12 mouse cellular contexts compared by ENCODE assay signal in the genomic region with DNA sequence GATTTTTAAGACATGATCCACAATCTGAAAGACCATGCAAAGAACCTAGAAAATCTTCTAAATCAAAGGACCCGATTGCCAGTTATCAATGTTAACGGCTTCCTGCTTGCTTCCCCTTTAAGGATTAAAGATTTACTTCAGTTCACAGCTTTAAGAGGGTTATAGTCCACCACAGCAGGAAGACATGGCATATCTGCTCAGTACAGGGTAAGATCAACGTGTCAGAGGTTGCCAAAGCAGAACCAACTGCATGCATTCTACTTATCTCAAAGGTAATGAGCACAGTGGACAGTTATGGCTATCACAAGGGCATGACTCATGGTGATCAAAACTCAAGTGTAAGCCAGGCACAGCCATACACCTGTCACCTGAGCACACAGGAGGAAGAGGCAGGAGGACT. TPM values are rescaled to one million over a fixed set of nuclear protein-coding genes. Genes with fewer than 3 reads are reported as not detected.
DNase-seq lines count a peak whose midpoint lies in the region; ATAC-seq and TF ChIP-seq lines count a peak whose summit lies in the region.
"Had no signal": no experiment of that assay in that cellular context is flagged by ENCODE, and none has a peak within 500 bp of the region (broad histone marks: within the 10 kb centered on the region; RNA-seq: fewer than 3 reads in every experiment).

No protein-coding gene starts in this region.

- peak; percentile 59 for ATAC-seq in common myeloid progenitor, adult 5-6 weeks (replicated peaks; ENCODE audit: low read depth, poor library complexity, severe bottlenecking)
- ATAC-seq in liver, embryonic 14.5 days (ENCODE audit: insufficient read depth) = peak; percentile 33; the same call in 1 of the 2 replicates
- ATAC-seq in stomach, embryonic 15.5 days (ENCODE audit: insufficient read depth, low FRiP score, low read depth) = peak; percentile 74

- H3K36me3 ChIP-seq in liver, embryonic 14.5 days (replicated peaks; ENCODE audit: control insufficient read depth, insufficient read depth, low read depth) = no peaks in the 10 kb centered on the region
- H3K36me3 ChIP-seq in stomach, embryonic 15.5 days = no peaks in the 10 kb centered on the region
- H3K36me3 ChIP-seq: heart, embryonic 13.5 days; limb, embryonic 13.5 days; midbrain, embryonic 12.5 days had no signal

- no peaks in the 10 kb centered on the region for H3K27me3 ChIP-seq in liver, embryonic 14.5 days (ENCODE audit: control insufficient read depth, insufficient read depth, low read length)
- H3K27me3 ChIP-seq in stomach, embryonic 15.5 days (replicated peaks) = no peaks in the 10 kb centered on the region
- H3K27me3 ChIP-seq: heart, embryonic 13.5 days; limb, embryonic 13.5 days; midbrain, embryonic 12.5 days had no signal

- WGBS in liver, embryonic 14.5 days (ENCODE audit: insufficient replicate concordance) = 21% methylated on average over 3 of the region's 3 CpGs
- WGBS in stomach, embryonic 15.5 days = 83% methylated on average over 3 of the region's 3 CpGs

- H3K4me1 ChIP-seq in liver, embryonic 14.5 days (replicated peaks; ENCODE audit: control insufficient read depth in 2 of 2, insufficient read depth in 2 of 2, low read length in 1 of 2) = peaks cover 2 to 37% of the 10 kb centered on the region in 2 experiments; a peak in 3 of 4 replicates
- H3K4me1 ChIP-seq in stomach, embryonic 15.5 days = peaks cover 14% of the 10 kb centered on the region

- no peak for TF ChIP-seq CTCF in layer of hippocampus, adult 2 months (conservative IDR thresholded peaks at IDR 0.05)
- TF ChIP-seq CTCF in liver, embryonic 14.5 days (IDR thresholded peaks at IDR 0.05; ENCODE audit: low read depth) = no peak

- no peak overlapping the region for H3K4me2 ChIP-seq in liver, embryonic 14.5 days (ENCODE audit: low read depth)
- no peak overlapping the region for H3K4me2 ChIP-seq in stomach, embryonic 15.5 days
- H3K4me2 ChIP-seq: heart, embryonic 13.5 days; limb, embryonic 13.5 days; midbrain, embryonic 12.5 days had no signal

- DNase-seq in layer of hippocampus, adult 2 months (ENCODE audit: low spot score in 2 of 2) = no peak
- no peak for DNase-seq in layer of hippocampus, adult 11-12 months (ENCODE audit: low spot score)
- no peak for DNase-seq in liver, embryonic 14.5 days (ENCODE audit: low read depth in 3 of 3, low spot score in 3 of 3)
- no peak for DNase-seq in c-Kit-positive CD71-positive TER-119-positive erythroid progenitor cells, embryonic 14.5 days (ENCODE audit: low spot score)
- DNase-seq in thymus, postnatal 14 days = no peak
- no peak for DNase-seq in cerebellum, postnatal 36 days
- DNase-seq: cerebellum, adult 18-20 months had no signal

- no peak overlapping the region for H3K4me3 ChIP-seq in layer of hippocampus, adult 2 months
- no peak overlapping the region for H3K4me3 ChIP-seq in liver, embryonic 14.5 days (ENCODE audit: insufficient read depth in 1 of 2, low read depth in 2 of 2, low read length in 2 of 2)
- no peak overlapping the region for H3K4me3 ChIP-seq in stomach, embryonic 15.5 days (replicated peaks)
- H3K4me3 ChIP-seq: heart, embryonic 13.5 days; limb, embryonic 13.5 days; midbrain, embryonic 12.5 days had no signal

- no peak overlapping the region for H3K9ac ChIP-seq in liver, embryonic 14.5 days (replicated peaks)
- H3K9ac ChIP-seq in stomach, embryonic 15.5 days = no peak overlapping the region
- H3K9ac ChIP-seq: heart, embryonic 13.5 days; limb, embryonic 13.5 days; midbrain, embryonic 12.5 days had no signal

- no peak for TF ChIP-seq EP300 in liver, embryonic 14.5 days (IDR thresholded peaks at IDR 0.05; ENCODE audit: low read depth)

- H3K27ac ChIP-seq in layer of hippocampus, adult 2 months = 0 out of 2 replicates have a peak overlapping the region, but pooled peaks have one; percentile 5
- H3K27ac ChIP-seq in liver, embryonic 14.5 days = no peak overlapping the region
- H3K27ac ChIP-seq in stomach, embryonic 15.5 days = no peak overlapping the region
- H3K27ac ChIP-seq: heart, embryonic 13.5 days; midbrain, embryonic 12.5 days had no signal

- H3K9me3 ChIP-seq in liver, embryonic 14.5 days (ENCODE audit: control insufficient read depth, low read length) = no peaks in the 10 kb centered on the region
- no peaks in the 10 kb centered on the region for H3K9me3 ChIP-seq in stomach, embryonic 15.5 days
- H3K9me3 ChIP-seq: heart, embryonic 13.5 days; limb, embryonic 13.5 days; midbrain, embryonic 12.5 days had no signal

RNA-seq across cellular contexts. Expression of a gene that starts 53.1 kb away (rescaled TPM):
- total RNA-seq in layer of hippocampus, adult 2 months (2021) = 100 to 1,000 TPM; 165 to 176 TPM
- 82.3 and 90.9 TPM in 2 replicates for total RNA-seq in common myeloid progenitor, adult 5-6 weeks (2017)
- 9.9 and 12.4 TPM in 2 replicates for polyA plus RNA-seq in liver, embryonic 14.5 days (2012; rRNA removed)
- polyA plus RNA-seq in liver, embryonic 14.5 days (2014; fragmentation: Nextera tagmentation; extraction: Ambion mirVana) = 10.8 and 18.5 TPM in 2 replicates
- polyA plus RNA-seq in stomach, embryonic 15.5 days (2015; fragmentation: Nextera tagmentation; extraction: Ambion mirVana) = 63.9 and 67.3 TPM in 2 replicates
